Mouse (Mus musculus): Measurements from ENCODE around the gene Olfr457.
A peak's percentile ranks its signal among the peaks of the same experiment; 100 is the strongest.
"Not testable (repeated sequence)": the region's sequence is repeated elsewhere in the genome, so short reads cannot be mapped to it uniquely, and the experiment has no call there.

Olfr457 gene

GRCm38 (mm10) chr6:42476235-42476634 lies at the start of gene Olfr457:
Gene Olfr457 (minus strand): TSS chr6:42476335.
- DNase-seq (ENCODE audit: low spot score in 2 of 2): no peak

GRCm38 (mm10) chr6:42513461-42513860 lies 37.3 kb upstream of the Olfr457 start:
- no peak for DNase-seq (ENCODE audit: low spot score in 2 of 2)

- DNase-seq (ENCODE audit: low spot score in 2 of 2): no peak
These were observed 33.2 kb upstream of the Olfr457 start for GRCm38 (mm10) chr6:42509311-42509710.

GRCm38 (mm10) chr6:42503478-42503877 lies 27.3 kb upstream of the Olfr457 start:
- no peak for DNase-seq (ENCODE audit: low spot score in 2 of 2)

- no peak for DNase-seq (ENCODE audit: low spot score in 2 of 2)
These were observed 13.6 kb upstream of the Olfr457 start for GRCm38 (mm10) chr6:42489731-42490130.

GRCm38 (mm10) chr6:42487114-42487513 lies 11.0 kb upstream of the Olfr457 start, which contains the start of gene Olfr456:
Gene Olfr456 (minus strand): TSS chr6:42487214.
- no peak for DNase-seq (ENCODE audit: low spot score in 2 of 2)

- no peak for DNase-seq (ENCODE audit: low spot score in 2 of 2)
These were observed 8.5 kb upstream of the Olfr457 start for GRCm38 (mm10) chr6:42484633-42485032.

- not testable (repeated sequence) for DNase-seq (ENCODE audit: low spot score in 2 of 2)
These were observed 4.8 kb downstream of the Olfr457 start for GRCm38 (mm10) chr6:42471298-42471697.

- no peak for DNase-seq (ENCODE audit: low spot score in 2 of 2)
These were observed 5.6 kb downstream of the Olfr457 start for GRCm38 (mm10) chr6:42470542-42470941.

GRCm38 (mm10) chr6:42465096-42465495 lies 11.0 kb downstream of the Olfr457 start, which contains the start of gene Olfr458:
Gene Olfr458 (minus strand): TSS chr6:42465196.
- no peak for DNase-seq (ENCODE audit: low spot score in 2 of 2)

GRCm38 (mm10) chr6:42447381-42447780 lies 28.8 kb downstream of the Olfr457 start:
- DNase-seq (ENCODE audit: low spot score in 2 of 2): no peak

- no peak for DNase-seq (ENCODE audit: low spot score in 2 of 2)
These were observed 31.6 kb downstream of the Olfr457 start for GRCm38 (mm10) chr6:42444491-42444890.

GRCm38 (mm10) chr6:42441395-42441794 lies 34.7 kb downstream of the Olfr457 start:
- no peak for DNase-seq (ENCODE audit: low spot score in 2 of 2)

GRCm38 (mm10) chr6:42435490-42435889 lies 40.6 kb downstream of the Olfr457 start:
- no peak for DNase-seq (ENCODE audit: low spot score in 2 of 2)

GRCm38 (mm10) chr6:42434446-42434845 lies 41.7 kb downstream of the Olfr457 start, which contains the start of gene Tas2r126:
Gene Tas2r126 (plus strand): TSS chr6:42434535.
- DNase-seq (ENCODE audit: low spot score in 2 of 2): no peak

- no peak for DNase-seq (ENCODE audit: low spot score in 2 of 2)
These were observed 42.6 kb downstream of the Olfr457 start for GRCm38 (mm10) chr6:42433554-42433953.

- DNase-seq (ENCODE audit: low spot score in 2 of 2): no peak
These were observed 49.8 kb downstream of the Olfr457 start for GRCm38 (mm10) chr6:42426337-42426736.

GRCm38 (mm10) chr6:42424472-42424871 lies 51.7 kb downstream of the Olfr457 start:
- no peak for DNase-seq (ENCODE audit: low spot score in 2 of 2)

- peak; percentile 12 to 32 for DNase-seq (ENCODE audit: low spot score in 2 of 2)
These were observed 54.7 kb downstream of the Olfr457 start for GRCm38 (mm10) chr6:42421439-42421838.

- no peak for DNase-seq (ENCODE audit: low spot score in 2 of 2)
These were observed 56.7 kb downstream of the Olfr457 start for GRCm38 (mm10) chr6:42419443-42419842.

All from spleen, postnatal 36 days (tissue).